Mouse (Mus musculus) embryonic facial prominence, embryonic 10.5 days (tissue): ENCODE results near the gene Rbms3. TPM values are rescaled to one million over a fixed set of nuclear protein-coding genes. Genes with fewer than 3 reads are reported as not detected.

Experiments
- DNase-seq: peaks from one replicate; pipeline ENCODE4 v3.0.0-alpha.2; 2017; ENCODE audit warnings: low spot score
- H3K27ac ChIP-seq: fragments of 300-500 bp; sonication (generic); replicated peaks from 2 replicates; pipeline ENCODE4 v1.5.1; 2016; ENCODE audit warnings: mild to moderate bottlenecking
- H3K27me3 ChIP-seq: fragments of 300-500 bp; sonication (generic); replicated peaks from 2 replicates; pipeline ENCODE4 v1.6.1; 2016; ENCODE audit warnings: low read depth, mild to moderate bottlenecking; ENCODE audit not compliant: poor library complexity, severe bottlenecking
- H3K36me3 ChIP-seq: fragments of 300-500 bp; sonication (generic); replicated peaks from 2 replicates; pipeline ENCODE4 v1.6.1; 2016; ENCODE audit warnings: mild to moderate bottlenecking, moderate library complexity
- H3K4me1 ChIP-seq: fragments of 300-500 bp; sonication (generic); 2 replicates; pipeline ENCODE4 v1.6.1; 2016
- H3K4me3 ChIP-seq: fragments of 300-500 bp; sonication (generic); 2 replicates; pipeline ENCODE4 v1.5.1; 2016; ENCODE audit warnings: mild to moderate bottlenecking, moderate library complexity
- H3K9me3 ChIP-seq: fragments of 300-500 bp; sonication (generic); 2 replicates; pipeline ENCODE4 v1.6.1; 2016; ENCODE audit warnings: mild to moderate bottlenecking
- WGBS: fragments of 180-500 bp; shearing (Covaris S2); methylation state at CpG from one replicate; pipeline ENCODE4 v1.1.7; 2016; 5-methylcytosine and 5-hydroxymethylcytosine counted together
- polyA plus RNA-seq: library from polyadenylated mRNA; unstranded; fragments of >200 nt; fragmentation: Nextera tagmentation; extraction: Ambion mirVana; gene quantifications from 2 replicates; pipeline ENCODE4 v1.2.1, GENCODE M21; 2016

The Rbms3 gene
- polyA plus RNA-seq, 1 experiment from 2014 or later: 29.9 TPM

DNA sequence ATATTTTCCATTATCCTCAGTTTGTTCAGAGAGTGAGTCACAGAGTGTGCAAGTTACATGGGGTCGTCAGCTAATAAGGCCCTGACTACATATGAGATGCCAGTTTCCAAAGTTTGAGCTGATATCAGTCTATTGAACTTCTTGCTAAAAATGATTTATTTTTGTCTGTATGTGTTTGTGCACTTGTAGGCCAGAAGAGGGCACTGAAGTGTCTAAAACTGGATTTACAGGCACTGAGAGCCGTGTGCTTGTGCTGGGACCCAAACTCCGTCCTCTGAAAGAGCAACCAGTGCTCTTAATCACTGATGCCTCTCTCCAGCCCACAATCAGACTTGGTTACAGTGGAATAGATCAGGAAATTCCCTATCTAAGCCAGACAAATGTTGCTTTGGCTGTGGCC is 882.8 kb downstream of the Rbms3 start:
- no peak for DNase-seq
- Histone ChIP-seq H3K4me3 (no peak overlapping the region), H3K27me3 (no peaks in the 10 kb centered on the region), H3K36me3 (no peaks in the 10 kb centered on the region), H3K27ac (no peak overlapping the region), H3K9me3 (0 out of 2 replicates have a peak, but pooled peaks cover 3% of the 10 kb centered on the region), H3K4me1 (peaks cover 13% of the 10 kb centered on the region)
- 81% methylated on average over 3 of the region's 3 CpGs for WGBS

DNA sequence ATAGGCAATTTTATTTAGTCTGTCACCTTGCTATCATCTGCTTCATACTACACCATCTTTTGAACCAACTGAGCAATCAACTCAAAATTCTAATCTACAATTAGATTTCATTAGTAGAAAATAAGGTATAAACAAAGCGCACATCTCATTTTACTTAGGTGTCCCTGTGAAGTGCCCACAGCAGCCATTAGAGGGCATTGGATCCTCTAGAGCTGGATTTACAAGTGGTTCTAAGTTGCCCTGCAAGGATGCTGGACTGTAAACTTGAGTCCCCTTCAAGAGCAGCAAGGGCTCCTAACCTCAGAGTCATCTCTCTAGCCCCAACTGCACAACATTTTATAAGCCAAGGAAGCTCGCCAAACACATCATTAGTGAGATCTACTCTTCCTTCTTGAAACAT is 891.9 kb downstream of the Rbms3 start:
- no peaks in the 10 kb centered on the region for H3K27me3 ChIP-seq
- H3K4me3 ChIP-seq: no peak overlapping the region
- no peaks in the 10 kb centered on the region for H3K4me1 ChIP-seq
- WGBS: 87% methylated on average over 2 of the region's 2 CpGs
- no peak for DNase-seq
- no peaks in the 10 kb centered on the region for H3K36me3 ChIP-seq
- no peak overlapping the region for H3K27ac ChIP-seq
- no peaks in the 10 kb centered on the region for H3K9me3 ChIP-seq

- WGBS: 84% methylated on average over 6 of the region's 6 CpGs
- Histone ChIP-seq H3K36me3 (no peaks in the 10 kb centered on the region), H3K27ac (no peak overlapping the region), H3K9me3 (no peaks in the 10 kb centered on the region), H3K27me3 (no peaks in the 10 kb centered on the region), H3K4me1 (no peaks in the 10 kb centered on the region), H3K4me3 (no peak overlapping the region)
- DNase-seq: no peak
These were observed 900.5 kb downstream of the Rbms3 start for GRCm38 (mm10) chr9:116729172-116729571.

GRCm38 (mm10) chr9:116728655-116729054 is 901.1 kb downstream of the Rbms3 start:
- no peaks in the 10 kb centered on the region for H3K4me1 ChIP-seq
- no peaks in the 10 kb centered on the region for H3K27me3 ChIP-seq
- no peak overlapping the region for H3K4me3 ChIP-seq
- no peaks in the 10 kb centered on the region for H3K9me3 ChIP-seq
- DNase-seq: no peak
- H3K36me3 ChIP-seq: no peaks in the 10 kb centered on the region
- H3K27ac ChIP-seq: no peak overlapping the region
- WGBS: 86% methylated on average over 7 of the region's 7 CpGs

- no peaks in the 10 kb centered on the region for H3K4me1 ChIP-seq
- no peak overlapping the region for H3K27ac ChIP-seq
- no peaks in the 10 kb centered on the region for H3K27me3 ChIP-seq
- no peaks in the 10 kb centered on the region for H3K9me3 ChIP-seq
- 90% methylated on average over 3 of the region's 3 CpGs for WGBS
- no peak overlapping the region for H3K4me3 ChIP-seq
- no peak for DNase-seq
- no peaks in the 10 kb centered on the region for H3K36me3 ChIP-seq
These were observed 901.6 kb downstream of the Rbms3 start for GRCm38 (mm10) chr9:116728093-116728492.

DNA sequence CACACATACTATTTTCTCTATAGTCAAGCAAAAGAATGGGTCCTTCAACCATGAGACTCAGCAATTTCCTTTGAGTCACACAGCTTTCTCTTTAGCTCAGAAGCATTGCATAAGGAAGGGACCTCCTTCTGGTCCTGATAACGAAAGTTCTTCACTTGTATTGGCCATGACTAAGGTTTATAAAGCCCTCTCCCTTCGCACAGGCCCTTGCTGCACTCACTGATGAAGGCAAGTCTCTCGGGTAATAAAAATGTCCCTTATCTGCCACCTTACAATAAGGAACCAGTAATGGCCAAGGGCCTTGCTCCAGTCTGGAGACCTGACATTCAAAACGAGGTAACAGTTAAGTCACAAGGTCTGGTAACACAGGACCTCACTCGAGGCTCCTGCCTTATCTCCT is 905.1 kb downstream of the Rbms3 start:
- H3K4me3 ChIP-seq: no peak overlapping the region
- H3K36me3 ChIP-seq: no peaks in the 10 kb centered on the region
- H3K27me3 ChIP-seq: no peaks in the 10 kb centered on the region
- DNase-seq: no peak
- H3K27ac ChIP-seq: no peak overlapping the region
- H3K4me1 ChIP-seq: 0 out of 2 replicates have a peak, but pooled peaks cover 5% of the 10 kb centered on the region
- no peaks in the 10 kb centered on the region for H3K9me3 ChIP-seq
- WGBS: 87% methylated on average over 5 of the region's 5 CpGs

- H3K4me3 ChIP-seq: no peak overlapping the region
- H3K27me3 ChIP-seq: no peaks in the 10 kb centered on the region
- DNase-seq: no peak
- no peaks in the 10 kb centered on the region for H3K36me3 ChIP-seq
- H3K9me3 ChIP-seq: peaks cover 2% of the 10 kb centered on the region; the same call in 1 of the 2 replicates
- H3K27ac ChIP-seq: no peak overlapping the region
- peaks cover 3% of the 10 kb centered on the region; the same call in 1 of the 2 replicates for H3K4me1 ChIP-seq
- WGBS: 93% methylated on average over 1 of the region's 1 CpGs
These were observed 926.6 kb downstream of the Rbms3 start for GRCm38 (mm10) chr9:116703119-116703518.

GRCm38 (mm10) chr9:116702611-116703010 is 927.1 kb downstream of the Rbms3 start:
- H3K27me3 ChIP-seq: no peaks in the 10 kb centered on the region
- no peaks in the 10 kb centered on the region for H3K36me3 ChIP-seq
- H3K27ac ChIP-seq: no peak overlapping the region
- H3K4me1 ChIP-seq: peaks cover 2% of the 10 kb centered on the region; the same call in 1 of the 2 replicates
- no peak overlapping the region for H3K4me3 ChIP-seq
- DNase-seq: no peak
- WGBS: 82% methylated on average over 1 of the region's 1 CpGs
- peaks cover 2% of the 10 kb centered on the region; the same call in 1 of the 2 replicates for H3K9me3 ChIP-seq

DNA sequence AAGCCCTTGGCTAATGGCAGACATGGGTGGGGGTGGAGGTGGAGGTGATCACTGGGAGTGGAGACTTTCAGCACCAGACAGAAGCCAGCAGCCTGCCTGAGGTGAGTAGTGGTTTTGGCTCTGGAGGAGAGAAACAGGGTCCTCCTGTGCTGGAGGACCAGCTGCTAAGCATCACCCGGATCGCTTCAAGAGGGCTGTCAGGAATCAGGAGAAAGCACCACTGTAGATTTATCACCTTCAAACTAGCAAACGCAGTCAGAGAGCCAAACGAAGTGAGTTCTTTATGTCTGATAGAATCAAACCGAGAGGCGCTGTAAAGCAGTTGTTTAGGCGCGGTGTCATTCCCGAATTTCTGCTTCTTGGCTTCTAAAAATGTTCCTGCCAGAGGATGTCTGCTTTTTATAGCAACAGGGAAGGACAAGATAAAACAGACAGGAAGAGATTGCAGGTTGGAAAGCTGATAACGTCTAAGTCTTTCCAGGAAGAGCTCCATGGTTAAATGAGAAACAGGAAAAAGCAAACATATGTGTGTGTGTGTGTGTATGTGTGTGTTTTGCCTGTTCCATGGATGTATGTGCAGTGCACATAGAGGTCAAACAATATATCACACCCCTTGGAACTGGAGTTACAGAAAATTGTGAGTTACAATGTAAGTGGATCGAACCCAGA is 928.1 kb downstream of the Rbms3 start:
- whole genome bisulfite sequencing: 88% methylated on average over 11 of the region's 11 CpGs
- no peak overlapping the region for H3K27ac ChIP-seq

GRCm38 (mm10) chr9:116688615-116689014 is 941.1 kb downstream of the Rbms3 start:
- H3K27me3 ChIP-seq: no peaks in the 10 kb centered on the region
- no peak for DNase-seq
- H3K4me3 ChIP-seq: no peak overlapping the region
- no peaks in the 10 kb centered on the region for H3K4me1 ChIP-seq
- H3K36me3 ChIP-seq: no peaks in the 10 kb centered on the region; the same call in 1 of the 2 replicates
- no peaks in the 10 kb centered on the region for H3K9me3 ChIP-seq
- WGBS: 85% methylated on average over 4 of the region's 4 CpGs
- H3K27ac ChIP-seq: no peak overlapping the region

More for the DNA sequence above, 928.1 kb downstream of the Rbms3 start:
- no peaks in the 10 kb centered on the region for H3K4me1 ChIP-seq
- DNase-seq: no peak
- H3K27me3 ChIP-seq: no peaks in the 10 kb centered on the region
- H3K4me3 ChIP-seq: no peak overlapping the region
- no peaks in the 10 kb centered on the region for H3K36me3 ChIP-seq
- peaks cover 2% of the 10 kb centered on the region; the same call in 1 of the 2 replicates for H3K9me3 ChIP-seq

DNA sequence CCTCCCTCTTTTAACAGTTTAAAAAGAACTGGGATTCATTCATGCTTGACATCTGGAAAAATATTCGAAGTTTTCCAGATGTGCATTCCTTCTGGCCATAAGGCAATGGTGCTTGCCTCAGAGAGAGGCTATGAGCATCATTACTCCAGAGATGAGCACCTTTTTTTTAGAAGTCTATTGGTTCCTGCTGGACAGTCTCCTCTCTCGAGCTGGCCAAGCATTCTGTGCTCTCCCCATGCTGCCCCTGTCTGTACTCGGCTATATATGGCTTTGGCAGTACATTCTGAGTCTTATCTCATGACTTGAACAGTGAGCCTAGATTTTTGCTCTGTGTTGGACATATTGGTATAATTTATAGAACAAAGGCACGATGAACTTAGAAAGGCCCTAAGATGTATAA is 952.6 kb downstream of the Rbms3 start:
- Histone ChIP-seq H3K4me3 (no peak overlapping the region), H3K4me1 (no peaks in the 10 kb centered on the region), H3K9me3 (no peaks in the 10 kb centered on the region), H3K27me3 (no peaks in the 10 kb centered on the region), H3K36me3 (no peaks in the 10 kb centered on the region), H3K27ac (no peak overlapping the region)
- WGBS: 83% methylated on average over 4 of the region's 4 CpGs
- DNase-seq: no peak

DNA sequence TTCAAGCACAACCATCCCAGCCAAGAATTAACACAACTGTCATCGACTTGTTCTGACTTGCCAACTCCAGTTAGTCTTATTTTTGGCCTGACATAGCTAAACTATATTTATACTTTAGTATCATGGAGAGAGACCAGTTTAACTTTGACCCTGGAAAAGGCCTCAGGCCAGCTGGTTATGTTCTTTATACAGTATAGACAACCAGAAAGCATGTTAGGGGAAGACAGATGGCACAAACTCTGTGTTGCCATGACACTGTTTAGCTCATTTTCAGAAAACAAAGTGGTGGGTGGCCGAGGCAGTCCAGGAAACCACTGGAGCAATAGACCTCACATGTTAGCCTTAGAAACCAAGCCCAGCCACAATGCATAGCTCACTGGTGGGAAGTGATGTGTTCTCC is 953.3 kb downstream of the Rbms3 start:
- Histone ChIP-seq H3K36me3 (no peaks in the 10 kb centered on the region), H3K4me3 (no peak overlapping the region), H3K27ac (no peak overlapping the region), H3K4me1 (no peaks in the 10 kb centered on the region), H3K27me3 (no peaks in the 10 kb centered on the region), H3K9me3 (no peaks in the 10 kb centered on the region)
- no peak for DNase-seq
- 78% methylated on average over 2 of the region's 2 CpGs for WGBS

DNA sequence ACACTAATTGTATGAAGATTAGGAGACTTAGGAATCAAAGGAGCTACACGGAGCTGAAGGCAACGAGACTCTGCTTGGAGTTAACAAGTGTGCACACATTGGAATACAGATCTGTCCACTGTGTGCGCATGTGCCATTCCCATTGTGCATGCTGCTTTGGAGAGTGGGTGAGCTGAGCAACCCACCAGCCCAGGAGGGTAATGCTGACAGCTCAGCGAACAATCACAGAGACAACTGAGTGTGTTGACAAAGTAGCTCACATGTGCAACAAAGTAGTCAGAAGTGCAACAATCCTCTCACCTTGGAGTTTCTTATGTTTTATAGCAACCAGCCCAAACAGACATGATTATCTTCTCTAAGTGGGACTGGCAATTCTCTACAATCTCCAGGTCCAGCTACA is 955.5 kb downstream of the Rbms3 start:
- Histone ChIP-seq H3K9me3 (no peaks in the 10 kb centered on the region), H3K27me3 (no peaks in the 10 kb centered on the region), H3K36me3 (no peaks in the 10 kb centered on the region), H3K4me3 (no peak overlapping the region), H3K27ac (no peak overlapping the region), H3K4me1 (no peaks in the 10 kb centered on the region)
- no peak for DNase-seq
- 72% methylated on average over 4 of the region's 4 CpGs for WGBS
